In genomic region chrX:77597674-77598073, GRCm38 (mm10) we compare ENCODE assay signal across 11 mouse cellular contexts.
DNase-seq lines count a peak whose midpoint lies in the region; ATAC-seq lines count a peak whose summit lies in the region.
"Had no signal": no experiment of that assay in that cellular context is flagged by ENCODE, and none has a peak within 500 bp of the region (broad histone marks: within the 10 kb centered on the region; RNA-seq: fewer than 3 reads in every experiment).

No protein-coding gene starts in this region.

- DNase-seq in layer of hippocampus, adult 8-10 months (ENCODE audit: low spot score in 2 of 2) = peak; percentile 5 to 6
- no peak for DNase-seq in layer of hippocampus, adult 9-10 months (ENCODE audit: low spot score)
- peak; percentile 11 to 43 for DNase-seq in adrenal gland, postnatal 36 days
- peak; percentile 30 to 54 for DNase-seq in cerebellum, postnatal 14 days
- peak; percentile 9 to 36 for DNase-seq in right cerebral cortex, postnatal 36 days (ENCODE audit: low spot score in 2 of 2)
- no peak for DNase-seq in MN1 (ENCODE audit: low spot score)
- DNase-seq: gastrocnemius, postnatal 10 days; heart, postnatal 10 days; liver, embryonic 13.5 days had no signal

- ATAC-seq in megakaryocyte-erythroid progenitor cell, adult 5-6 weeks (replicated peaks; ENCODE audit: low FRiP score, low TSS enrichment, poor library complexity, severe bottlenecking) = no peak
- ATAC-seq: intestine, embryonic 16.5 days had no signal

Comparison
In these comparisons a context has a peak if more than half of its experiments do, and no peak if none do; other contexts are left out.
1. DNase-seq: peak in layer of hippocampus, adult 8-10 months (2 of 2), adrenal gland, postnatal 36 days (2 of 2), cerebellum, postnatal 14 days (2 of 2) and right cerebral cortex, postnatal 36 days (2 of 2); none in layer of hippocampus, adult 9-10 months (single experiment) and MN1 (single experiment).